Mouse (Mus musculus): Measurements from ENCODE around the gene Creb3.

DNA sequence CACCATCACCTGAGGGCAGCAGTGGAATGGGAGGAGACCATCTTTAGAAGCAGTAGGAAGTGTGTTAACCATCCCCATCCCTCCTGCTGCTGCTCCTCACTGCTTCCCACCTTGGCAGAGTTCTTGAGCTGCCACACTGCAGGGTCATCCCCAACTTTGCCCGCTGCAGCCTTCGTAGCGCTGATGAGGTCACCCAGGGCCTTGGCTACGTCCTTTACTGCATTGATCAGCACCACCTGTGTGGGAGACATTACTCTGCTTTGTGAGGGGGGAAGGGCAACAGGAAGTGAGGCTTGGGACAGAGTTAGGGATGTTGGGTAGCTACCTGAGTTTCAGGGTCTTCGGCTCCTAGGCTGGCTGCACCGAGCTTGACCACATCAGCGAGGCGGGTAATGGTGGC lies 26.5 kb upstream of the Creb3 start:
- TF ChIP-seq CTCF (IDR thresholded peaks at IDR 0.05; ENCODE audit: low read depth) (no peak), EP300 (optimal IDR thresholded peaks at IDR 0.05) (no peak)

Data from stomach, postnatal 0 days (tissue).